Mouse (Mus musculus) CD4-positive naive resting alpha-beta T cell, adult 57 days (primary cell): ENCODE data around the gene Rbp3. TPM values are rescaled to one million over a fixed set of nuclear protein-coding genes. Genes with fewer than 3 reads are reported as not detected.

Experiments used
- total RNA-seq: library from RNA; stranded (reverse); gene quantifications from one replicate; pipeline ENCODE4 v1.2.4, GENCODE M21; 2023

Rbp3 gene
- total RNA-seq = not detected

DNA sequence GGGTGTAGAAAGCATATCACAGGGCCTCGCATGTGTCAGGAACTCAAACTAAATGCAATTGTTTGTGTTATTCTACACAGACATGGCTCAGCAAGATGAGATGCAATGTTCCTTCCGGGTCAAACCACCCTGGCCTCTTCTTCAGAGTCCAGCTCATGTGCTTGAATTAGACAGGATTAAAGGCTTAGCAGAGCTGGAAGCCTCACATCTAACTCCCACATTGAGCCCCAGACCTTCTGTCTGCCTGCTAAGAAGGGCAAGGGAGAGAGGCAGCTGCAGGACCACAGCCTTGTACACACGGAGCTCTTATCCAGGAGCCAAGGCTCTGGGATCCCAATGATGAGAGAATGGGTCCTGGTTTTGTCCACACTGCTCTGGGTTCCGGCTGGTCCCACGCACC, at the start of gene Rbp3:
Gene Rbp3, plus strand, starts transcription at position 243 of the 400 bp plus-strand sequence.

GRCm38 (mm10) chr14:33923168-33924070, 30.4 kb upstream of the Rbp3 start, which contains the start of gene Gdf10:
Gdf10 (plus strand) TSS chr14:33923587.

DNA sequence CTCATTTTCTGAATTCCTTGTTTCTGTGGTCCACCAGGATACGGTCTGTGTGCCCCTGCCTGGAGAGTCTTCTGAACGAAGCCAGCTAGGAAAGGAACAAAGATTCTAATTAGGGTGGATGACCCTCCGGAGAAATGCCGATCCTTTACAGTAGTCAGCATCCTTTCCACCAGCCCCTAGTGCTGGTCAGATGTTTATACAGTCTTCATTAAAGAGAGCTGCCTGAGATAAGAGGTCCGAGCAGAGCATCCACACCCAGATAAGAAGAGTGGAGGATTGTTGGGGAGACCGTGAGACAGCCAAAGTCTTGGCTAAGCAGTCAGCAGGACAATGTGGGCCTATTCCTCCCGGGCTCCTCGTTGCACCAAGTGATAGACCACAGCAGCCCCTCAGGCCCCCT, 13.1 kb upstream of the Rbp3 start, which contains the start of gene Gdf2:
Gene Gdf2, plus strand, starts transcription at position 301 of the 400 bp plus-strand sequence.

GRCm38 (mm10) chr14:33978604-33979059, 24.8 kb downstream of the Rbp3 start, which contains the start of gene Zfp488:
Zfp488 (minus strand) TSS chr14:33978764.

Other genes with a start within 250 kb of the Rbp3 start
- not detected for gene Gdf10, start 30.4 kb upstream of the Rbp3 start, total RNA-seq
- not detected for gene Gdf2, start 13.0 kb upstream of the Rbp3 start, total RNA-seq
- gene Zfp488, start 24.8 kb downstream of the Rbp3 start, total RNA-seq = not detected
- not detected for gene Gm30083, start 61.2 kb downstream of the Rbp3 start, total RNA-seq
- gene Gm5460, start 62.8 kb downstream of the Rbp3 start, total RNA-seq = not detected
- not detected for gene Antxrl, start 98.7 kb downstream of the Rbp3 start, total RNA-seq
- not detected for gene Anxa8, start 132.0 kb downstream of the Rbp3 start, total RNA-seq
- not detected for gene A630023A22Rik, start 148.8 kb downstream of the Rbp3 start, total RNA-seq
- not detected for gene Npy4r, start 198.5 kb downstream of the Rbp3 start, total RNA-seq
- not detected for gene Gprin2, start 247.7 kb downstream of the Rbp3 start, total RNA-seq